Mouse (Mus musculus): ENCODE measurements at regions not wholly inside any gene's neighbourhood (a gene's known extent, or its start where the extent isn't known, plus 50 kb on each side); places are given as distances from the start of the nearest gene placed in this dataset.

GRCm38 (mm10) chr1:76927041-76927440 lies 587.8 kb downstream of the Epha4 start:
- Histone ChIP-seq H3K4me1 (ENCODE audit: control insufficient read depth, insufficient read depth, low read length) (no peaks in the 10 kb centered on the region), H3K9me3 (ENCODE audit: control insufficient read depth, low read length) (no peaks in the 10 kb centered on the region), H3K27ac (ENCODE audit: low read depth, low read length) (no peak overlapping the region), H3K36me3 (ENCODE audit: control insufficient read depth, insufficient read depth, low read length) (no peaks in the 10 kb centered on the region), H3K4me3 (ENCODE audit: low read depth, low read length) (no peak overlapping the region), H3K27me3 (ENCODE audit: control insufficient read depth, insufficient read depth, low read length) (no peaks in the 10 kb centered on the region), H3K9ac (ENCODE audit: low read length) (no peak overlapping the region), H3K4me2 (ENCODE audit: low read depth) (no peak overlapping the region)
- ATAC-seq (ENCODE audit: insufficient read depth, low FRiP score, low TSS enrichment) (no peak), DNase-seq (ENCODE audit: low spot score) (no peak)
- 95% methylated on average over 5 of the region's 5 CpGs for WGBS

- no peaks in the 10 kb centered on the region for H3K9me3 ChIP-seq (ENCODE audit: control insufficient read depth, low read length)
Observed at GRCm38 (mm10) chr1:76928035-76928434, 586.9 kb downstream of the Epha4 start.

DNA sequence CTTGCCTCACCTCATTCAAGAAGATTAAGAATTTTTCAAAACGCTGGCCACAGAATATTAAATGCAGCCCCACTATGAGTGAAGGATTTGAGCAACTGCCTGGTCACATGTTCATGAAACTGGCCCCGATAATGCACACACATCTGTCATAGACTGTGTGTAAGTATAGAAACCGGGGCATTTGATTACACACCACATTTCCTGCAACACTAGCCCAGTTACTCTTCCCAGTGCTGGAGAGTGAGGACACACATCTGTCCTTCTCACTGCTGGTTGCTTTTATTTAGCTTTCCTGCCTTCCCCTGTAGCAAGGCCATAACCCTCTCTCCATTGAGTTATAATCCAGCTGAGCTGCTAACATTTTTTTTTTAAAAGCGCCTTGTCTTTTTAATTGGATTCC lies 581.4 kb downstream of the Epha4 start:
- no peaks in the 10 kb centered on the region for H3K4me1 ChIP-seq (ENCODE audit: control insufficient read depth, insufficient read depth, low read length)
- H3K4me3 ChIP-seq (ENCODE audit: low read depth, low read length) = no peak overlapping the region
- no peak overlapping the region for H3K4me2 ChIP-seq (ENCODE audit: low read depth)
- no peaks in the 10 kb centered on the region for H3K9me3 ChIP-seq (ENCODE audit: control insufficient read depth, low read length)
- no peak for DNase-seq (ENCODE audit: low spot score)
- no peak overlapping the region for H3K27ac ChIP-seq (ENCODE audit: low read depth, low read length)
- H3K27me3 ChIP-seq (ENCODE audit: control insufficient read depth, insufficient read depth, low read length) = no peaks in the 10 kb centered on the region
- 83% methylated on average over 4 of the region's 4 CpGs for WGBS
- H3K9ac ChIP-seq (ENCODE audit: low read length) = no peak overlapping the region
- no peaks in the 10 kb centered on the region for H3K36me3 ChIP-seq (ENCODE audit: control insufficient read depth, insufficient read depth, low read length)
- no peak for ATAC-seq (ENCODE audit: insufficient read depth, low FRiP score, low TSS enrichment)

More at GRCm38 (mm10) chr1:76928035-76928434, 586.9 kb downstream of the Epha4 start:
- no peak overlapping the region for H3K4me2 ChIP-seq (ENCODE audit: low read depth)
- no peaks in the 10 kb centered on the region for H3K36me3 ChIP-seq (ENCODE audit: control insufficient read depth, insufficient read depth, low read length)
- H3K4me3 ChIP-seq (ENCODE audit: low read depth, low read length) = no peak overlapping the region
- no peak overlapping the region for H3K27ac ChIP-seq (ENCODE audit: low read depth, low read length)
- DNase-seq (ENCODE audit: low spot score) (no peak), ATAC-seq (ENCODE audit: insufficient read depth, low FRiP score, low TSS enrichment) (no peak)
- no peaks in the 10 kb centered on the region for H3K4me1 ChIP-seq (ENCODE audit: control insufficient read depth, insufficient read depth, low read length)
- 90% methylated on average over 2 of the region's 2 CpGs for WGBS
- H3K27me3 ChIP-seq (ENCODE audit: control insufficient read depth, insufficient read depth, low read length) = no peaks in the 10 kb centered on the region
- H3K9ac ChIP-seq (ENCODE audit: low read length) = no peak overlapping the region

GRCm38 (mm10) chr1:76942730-76943129 lies 572.2 kb downstream of the Epha4 start:
- no peak for ATAC-seq (ENCODE audit: insufficient read depth, low FRiP score, low TSS enrichment)
- H3K9me3 ChIP-seq (ENCODE audit: control insufficient read depth, low read length) = no peaks in the 10 kb centered on the region
- no peak overlapping the region for H3K27ac ChIP-seq (ENCODE audit: low read depth, low read length)
- no peak overlapping the region for H3K4me2 ChIP-seq (ENCODE audit: low read depth)
- H3K36me3 ChIP-seq (ENCODE audit: control insufficient read depth, insufficient read depth, low read length) = no peaks in the 10 kb centered on the region
- H3K4me1 ChIP-seq (ENCODE audit: control insufficient read depth, insufficient read depth, low read length) = no peaks in the 10 kb centered on the region
- 63% methylated on average over 3 of the region's 3 CpGs for WGBS
- H3K4me3 ChIP-seq (ENCODE audit: low read depth, low read length) = no peak overlapping the region
- DNase-seq (ENCODE audit: low spot score) = no peak
- no peak overlapping the region for H3K9ac ChIP-seq (ENCODE audit: low read length)
- no peaks in the 10 kb centered on the region for H3K27me3 ChIP-seq (ENCODE audit: control insufficient read depth, insufficient read depth, low read length)

- H3K36me3 ChIP-seq (ENCODE audit: control insufficient read depth, insufficient read depth, low read length) = no peaks in the 10 kb centered on the region
- H3K4me2 ChIP-seq (ENCODE audit: low read depth) = no peak overlapping the region
- no peak for ATAC-seq (ENCODE audit: insufficient read depth, low FRiP score, low TSS enrichment)
- DNase-seq (ENCODE audit: low spot score) = no peak
- H3K4me3 ChIP-seq (ENCODE audit: low read depth, low read length) = no peak overlapping the region
- H3K9me3 ChIP-seq (ENCODE audit: control insufficient read depth, low read length) = no peaks in the 10 kb centered on the region
- H3K4me1 ChIP-seq (ENCODE audit: control insufficient read depth, insufficient read depth, low read length) = no peaks in the 10 kb centered on the region
- WGBS = 84% methylated on average over 4 of the region's 4 CpGs
- H3K27me3 ChIP-seq (ENCODE audit: control insufficient read depth, insufficient read depth, low read length) = no peaks in the 10 kb centered on the region
- no peak overlapping the region for H3K9ac ChIP-seq (ENCODE audit: low read length)
- no peak overlapping the region for H3K27ac ChIP-seq (ENCODE audit: low read depth, low read length)
Observed at GRCm38 (mm10) chr1:76944046-76944445, 570.8 kb downstream of the Epha4 start.

DNA sequence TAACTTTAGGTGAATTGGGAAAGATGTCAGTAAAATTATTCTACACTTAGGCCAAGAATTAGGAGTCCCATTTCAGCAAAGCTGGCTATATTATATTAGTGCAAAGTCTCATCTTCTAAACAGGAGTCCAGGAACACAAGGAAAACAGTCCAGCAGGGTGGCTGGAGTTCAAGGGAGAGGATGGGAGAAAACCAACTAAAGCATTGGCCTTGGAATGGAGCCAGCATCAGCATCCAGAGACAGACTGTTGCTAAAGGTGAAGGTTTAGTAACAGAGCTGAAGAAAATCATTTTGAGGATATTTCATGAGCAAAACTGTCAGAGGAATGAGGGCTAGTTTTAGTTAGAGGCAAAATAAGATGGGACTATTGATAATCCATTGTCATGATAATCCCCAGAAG lies 559.9 kb downstream of the Epha4 start:
- Histone ChIP-seq H3K36me3 (ENCODE audit: control insufficient read depth, insufficient read depth, low read length) (no peaks in the 10 kb centered on the region), H3K27me3 (ENCODE audit: control insufficient read depth, insufficient read depth, low read length) (no peaks in the 10 kb centered on the region), H3K4me3 (ENCODE audit: low read depth, low read length) (no peak overlapping the region), H3K9me3 (ENCODE audit: control insufficient read depth, low read length) (no peaks in the 10 kb centered on the region), H3K4me1 (ENCODE audit: control insufficient read depth, insufficient read depth, low read length) (no peaks in the 10 kb centered on the region), H3K27ac (ENCODE audit: low read depth, low read length) (no peak overlapping the region), H3K4me2 (ENCODE audit: low read depth) (no peak overlapping the region), H3K9ac (ENCODE audit: low read length) (no peak overlapping the region)
- no peak for DNase-seq (ENCODE audit: low spot score)
- no peak for ATAC-seq (ENCODE audit: insufficient read depth, low FRiP score, low TSS enrichment)

DNA sequence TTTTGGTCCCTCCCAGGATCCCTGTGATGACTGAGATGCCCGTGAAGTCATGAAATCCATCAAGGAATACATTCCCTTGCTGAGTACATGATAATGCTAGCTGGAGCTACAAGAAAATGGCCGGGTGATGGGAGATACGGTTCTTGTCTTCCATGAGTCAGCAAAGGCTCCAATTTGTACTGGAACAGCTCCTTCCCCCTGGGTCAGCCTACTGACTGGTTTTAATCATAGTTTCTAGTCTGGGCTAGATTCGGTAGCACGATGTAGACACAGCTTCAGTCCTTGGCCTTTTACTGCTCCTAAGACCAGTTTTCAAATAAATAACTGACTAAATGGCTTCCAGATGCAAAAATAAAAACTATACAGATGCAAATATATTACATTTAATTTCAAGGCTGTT lies 557.5 kb downstream of the Epha4 start:
- H3K4me3 ChIP-seq (ENCODE audit: low read depth, low read length) = no peak overlapping the region
- ATAC-seq (ENCODE audit: insufficient read depth, low FRiP score, low TSS enrichment) (no peak), DNase-seq (ENCODE audit: low spot score) (no peak)
- H3K4me1 ChIP-seq (ENCODE audit: control insufficient read depth, insufficient read depth, low read length) = no peaks in the 10 kb centered on the region
- 81% methylated on average over 5 of the region's 5 CpGs for WGBS
- no peaks in the 10 kb centered on the region for H3K27me3 ChIP-seq (ENCODE audit: control insufficient read depth, insufficient read depth, low read length)
- no peaks in the 10 kb centered on the region for H3K36me3 ChIP-seq (ENCODE audit: control insufficient read depth, insufficient read depth, low read length)
- H3K9me3 ChIP-seq (ENCODE audit: control insufficient read depth, low read length) = no peaks in the 10 kb centered on the region
- H3K27ac ChIP-seq (ENCODE audit: low read depth, low read length) = no peak overlapping the region
- H3K9ac ChIP-seq (ENCODE audit: low read length) = no peak overlapping the region
- H3K4me2 ChIP-seq (ENCODE audit: low read depth) = no peak overlapping the region

DNA sequence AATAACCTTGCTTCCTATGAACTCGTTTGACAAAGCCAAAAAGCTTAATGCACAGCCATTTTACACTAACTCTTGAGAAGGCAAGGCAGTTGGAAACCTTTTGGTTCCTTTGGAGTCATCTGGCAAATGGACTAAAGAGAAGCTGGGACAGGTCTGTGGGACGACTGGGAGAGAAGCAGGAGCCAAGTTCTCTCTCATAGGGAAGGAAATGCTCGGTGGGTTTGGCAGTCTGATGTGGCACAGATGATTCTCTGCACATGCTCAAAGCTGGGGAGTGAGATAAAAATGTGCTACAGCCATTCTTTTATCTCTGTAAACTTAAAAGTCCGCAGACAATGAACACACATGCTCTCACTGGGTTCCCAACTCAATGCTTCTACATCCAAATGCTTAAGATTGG lies 556.2 kb downstream of the Epha4 start:
- H3K4me2 ChIP-seq (ENCODE audit: low read depth) = no peak overlapping the region
- DNase-seq (ENCODE audit: low spot score) (no peak), ATAC-seq (ENCODE audit: insufficient read depth, low FRiP score, low TSS enrichment) (no peak)
- H3K27ac ChIP-seq (ENCODE audit: low read depth, low read length) = no peak overlapping the region
- H3K4me1 ChIP-seq (ENCODE audit: control insufficient read depth, insufficient read depth, low read length) = no peaks in the 10 kb centered on the region
- no peaks in the 10 kb centered on the region for H3K36me3 ChIP-seq (ENCODE audit: control insufficient read depth, insufficient read depth, low read length)
- no peak overlapping the region for H3K9ac ChIP-seq (ENCODE audit: low read length)
- H3K9me3 ChIP-seq (ENCODE audit: control insufficient read depth, low read length) = no peaks in the 10 kb centered on the region
- 77% methylated on average over 4 of the region's 4 CpGs for WGBS
- no peak overlapping the region for H3K4me3 ChIP-seq (ENCODE audit: low read depth, low read length)
- H3K27me3 ChIP-seq (ENCODE audit: control insufficient read depth, insufficient read depth, low read length) = no peaks in the 10 kb centered on the region

- Histone ChIP-seq H3K4me2 (ENCODE audit: low read depth) (no peak overlapping the region), H3K4me3 (ENCODE audit: low read depth, low read length) (no peak overlapping the region), H3K36me3 (ENCODE audit: control insufficient read depth, insufficient read depth, low read length) (no peaks in the 10 kb centered on the region), H3K27ac (ENCODE audit: low read depth, low read length) (no peak overlapping the region), H3K27me3 (ENCODE audit: control insufficient read depth, insufficient read depth, low read length) (no peaks in the 10 kb centered on the region), H3K9ac (ENCODE audit: low read length) (no peak overlapping the region), H3K9me3 (ENCODE audit: control insufficient read depth, low read length) (no peaks in the 10 kb centered on the region), H3K4me1 (ENCODE audit: control insufficient read depth, insufficient read depth, low read length) (no peaks in the 10 kb centered on the region)
- no peak for DNase-seq (ENCODE audit: low spot score)
- WGBS = 50% methylated on average over 4 of the region's 4 CpGs
- no peak for ATAC-seq (ENCODE audit: insufficient read depth, low FRiP score, low TSS enrichment)
Observed at GRCm38 (mm10) chr1:76972454-76972853, 542.4 kb downstream of the Epha4 start.

Measured in neural tube, embryonic 11.5 days (tissue).